Mouse (Mus musculus) liver, embryonic 15.5 days (tissue): ENCODE results near the gene Erc1. TPM values are rescaled to one million over a fixed set of nuclear protein-coding genes. Genes with fewer than 3 reads are reported as not detected.
"Not testable (repeated sequence)": the region's sequence is repeated elsewhere in the genome, so short reads cannot be mapped to it uniquely, and the experiment has no call there.

Source experiments
- ATAC-seq: fragments of 200-750 bp; cut with Nextera tagmentation; 2 replicates; pipeline ENCODE4 v1.8.0; 2017; ENCODE audit warnings: moderate number of reproducible peaks, mild to moderate bottlenecking, moderate library complexity; ENCODE audit not compliant: insufficient read depth
- H3K27ac ChIP-seq: fragments of 300-500 bp; sonication (generic); replicated peaks from 2 replicates; pipeline ENCODE4 v1.5.1; 2015; ENCODE audit warnings: mild to moderate bottlenecking, inconsistent platforms
- H3K27me3 ChIP-seq: fragments of 300-500 bp; sonication (generic); 2 replicates; pipeline ENCODE4 v1.6.1; 2015; ENCODE audit warnings: mild to moderate bottlenecking, inconsistent platforms
- H3K36me3 ChIP-seq: fragments of 300-500 bp; sonication (generic); replicated peaks from 2 replicates; pipeline ENCODE4 v1.6.1; 2015; ENCODE audit warnings: moderate library complexity, mild to moderate bottlenecking, inconsistent platforms
- H3K4me1 ChIP-seq: fragments of 300-500 bp; sonication (generic); replicated peaks from 2 replicates; pipeline ENCODE4 v1.6.1; 2015; ENCODE audit warnings: inconsistent platforms
- H3K4me2 ChIP-seq: fragments of 300-500 bp; sonication (generic); 2 replicates; pipeline ENCODE4 v1.6.1; 2015; ENCODE audit warnings: moderate library complexity, mild to moderate bottlenecking, inconsistent platforms
- H3K4me3 ChIP-seq: fragments of 300-500 bp; sonication (generic); replicated peaks from 2 replicates; pipeline ENCODE4 v1.5.1; 2015; ENCODE audit warnings: mild to moderate bottlenecking, inconsistent platforms
- H3K9ac ChIP-seq: fragments of 300-500 bp; sonication (generic); 2 replicates; pipeline ENCODE4 v1.6.1; 2015; ENCODE audit warnings: moderate library complexity, mild to moderate bottlenecking, inconsistent platforms
- H3K9me3 ChIP-seq: fragments of 300-500 bp; sonication (generic); replicated peaks from 2 replicates; pipeline ENCODE4 v1.6.1; 2016; ENCODE audit warnings: inconsistent platforms
- WGBS: fragments of 180-500 bp; shearing (Covaris S2); methylation state at CpG from one replicate; pipeline ENCODE4 v1.1.7; 2015; ENCODE audit warnings: mixed read lengths; ENCODE audit not compliant: insufficient replicate concordance; 5-methylcytosine and 5-hydroxymethylcytosine counted together
- polyA plus RNA-seq: library from polyadenylated mRNA; unstranded; fragments of >200 nt; fragmentation: Nextera tagmentation; extraction: Ambion mirVana; gene quantifications from 2 replicates; pipeline ENCODE4 v1.2.1, GENCODE M21; 2015

The Erc1 gene
- polyA plus RNA-seq, 1 experiment from 2014 or later = 3.0 TPM

DNA sequence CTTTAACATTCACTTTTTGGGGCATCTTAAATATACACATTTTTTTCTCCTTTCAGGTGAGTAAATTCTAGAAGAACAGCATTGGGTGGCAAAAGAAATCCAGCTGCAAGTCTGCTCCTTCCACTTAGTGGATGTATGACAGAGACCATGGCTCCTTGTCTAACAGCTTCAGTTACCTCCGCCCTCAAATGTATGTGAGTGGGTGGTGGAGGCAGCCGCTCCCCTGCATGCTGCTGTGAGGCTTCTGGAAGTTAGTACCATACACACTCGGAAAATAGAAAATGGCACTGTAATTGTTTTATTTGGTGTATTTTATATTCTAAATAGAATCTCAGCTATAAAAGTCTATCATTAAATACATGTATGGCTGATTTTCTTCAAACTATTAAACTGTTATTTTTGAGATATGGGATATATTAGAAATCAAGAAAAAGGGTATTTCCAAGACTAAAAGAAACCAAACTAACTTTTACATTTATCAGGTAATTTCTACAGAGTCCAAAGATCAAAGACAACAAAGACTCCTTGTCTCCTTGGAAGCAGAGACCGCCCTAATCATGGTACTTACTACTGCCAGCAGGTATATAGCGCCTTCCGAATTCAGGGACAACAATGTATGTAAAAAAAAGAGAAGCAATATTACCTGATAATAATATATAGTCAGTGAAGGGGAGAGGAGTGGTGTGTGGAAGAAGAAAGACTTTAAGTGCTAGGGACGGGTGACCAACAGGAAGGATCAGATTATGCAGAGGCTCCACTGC, 190.4 kb downstream of the Erc1 start:
- Histone ChIP-seq H3K9me3 (no peaks in the 10 kb centered on the region), H3K4me3 (no peak overlapping the region), H3K4me2 (no peak overlapping the region), H3K4me1 (no peaks in the 10 kb centered on the region), H3K36me3 (no peaks in the 10 kb centered on the region), H3K27me3 (no peaks in the 10 kb centered on the region), H3K27ac (no peak overlapping the region), H3K9ac (no peak overlapping the region)
- WGBS = 71% methylated on average over 7 of the region's 7 CpGs
- no peak for ATAC-seq

GRCm38 (mm10) chr6:119654777-119655176, 193.2 kb downstream of the Erc1 start:
- H3K4me2 ChIP-seq, H3K9ac ChIP-seq, H3K9me3 ChIP-seq, H3K36me3 ChIP-seq, ATAC-seq, H3K4me1 ChIP-seq, H3K27ac ChIP-seq, H3K4me3 ChIP-seq, H3K27me3 ChIP-seq: not testable (repeated sequence)
- WGBS = 70% methylated on average over 2 of the region's 2 CpGs

DNA sequence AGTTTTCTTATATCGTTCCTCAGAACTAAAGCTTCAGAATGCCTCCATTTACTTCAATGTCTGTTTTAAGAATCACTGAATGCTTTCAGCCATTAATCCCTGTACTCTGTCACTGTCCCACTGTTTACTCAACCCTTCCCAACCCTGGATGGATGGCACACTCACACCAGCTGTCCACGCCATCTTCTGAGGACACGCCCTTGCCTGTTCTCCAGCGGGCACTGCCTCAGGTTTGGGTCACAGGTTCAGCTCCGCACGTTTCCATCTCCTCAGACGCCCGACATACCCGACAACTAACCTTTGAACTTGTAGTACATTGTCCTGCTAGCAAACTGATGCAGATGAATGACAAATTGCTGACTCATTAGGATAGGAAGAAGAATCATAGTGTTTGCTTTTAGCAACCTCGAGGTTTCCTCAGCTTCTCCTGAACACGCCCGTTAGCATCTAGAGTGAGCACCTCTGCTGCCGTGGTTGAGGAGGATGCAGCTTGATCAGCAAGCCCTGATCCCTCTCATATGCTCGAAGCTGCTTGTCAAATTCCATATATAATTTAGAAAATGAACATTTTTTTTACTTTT, 204.0 kb downstream of the Erc1 start:
- H3K4me2 ChIP-seq = no peak overlapping the region

GRCm38 (mm10) chr6:119643178-119643728, 204.7 kb downstream of the Erc1 start:
- no peak overlapping the region for H3K4me2 ChIP-seq
- ATAC-seq = no peak
- H3K9me3 ChIP-seq = no peaks in the 10 kb centered on the region
- no peak overlapping the region for H3K27ac ChIP-seq
- H3K4me1 ChIP-seq = 0 out of 2 replicates have a peak, but pooled peaks cover 6% of the 10 kb centered on the region
- no peak overlapping the region for H3K4me3 ChIP-seq
- 77% methylated on average over 7 of the region's 7 CpGs for WGBS
- H3K36me3 ChIP-seq = no peaks in the 10 kb centered on the region
- H3K27me3 ChIP-seq = no peaks in the 10 kb centered on the region
- H3K9ac ChIP-seq = no peak overlapping the region

More for the DNA sequence above, 204.0 kb downstream of the Erc1 start:
- Histone ChIP-seq H3K36me3 (no peaks in the 10 kb centered on the region), H3K27ac (no peak overlapping the region), H3K27me3 (no peaks in the 10 kb centered on the region), H3K9me3 (no peaks in the 10 kb centered on the region), H3K4me1 (0 out of 2 replicates have a peak, but pooled peaks cover 6% of the 10 kb centered on the region), H3K9ac (no peak overlapping the region), H3K4me3 (no peak overlapping the region)
- no peak for ATAC-seq
- 66% methylated on average over 14 of the region's 14 CpGs for WGBS

DNA sequence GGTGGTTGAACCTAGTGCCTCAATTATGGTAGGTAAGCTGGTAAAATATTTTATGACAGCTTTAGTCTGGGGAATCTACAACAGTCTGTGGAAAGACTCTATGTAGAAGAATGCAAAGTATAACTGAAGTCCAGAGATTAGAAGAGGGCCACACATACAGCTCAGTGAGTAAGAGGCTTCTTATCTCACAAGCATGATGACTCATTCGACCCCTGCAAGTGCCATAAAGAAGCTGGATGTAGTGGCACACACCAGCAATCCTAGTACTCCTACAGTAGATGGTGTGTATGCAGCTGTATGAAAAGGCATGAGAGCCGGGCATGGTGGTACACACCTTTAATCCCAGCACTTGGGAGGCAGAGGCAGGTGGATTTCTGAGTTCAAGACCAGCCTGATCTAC, 205.2 kb downstream of the Erc1 start:
- Histone ChIP-seq H3K4me2 (no peak overlapping the region), H3K4me1 (0 out of 2 replicates have a peak, but pooled peaks cover 6% of the 10 kb centered on the region), H3K9me3 (no peaks in the 10 kb centered on the region), H3K27ac (no peak overlapping the region), H3K9ac (no peak overlapping the region), H3K4me3 (no peak overlapping the region), H3K27me3 (no peaks in the 10 kb centered on the region), H3K36me3 (no peaks in the 10 kb centered on the region)
- ATAC-seq = no peak
- WGBS = 34% methylated on average over 2 of the region's 2 CpGs

- Histone ChIP-seq H3K27ac (no peak overlapping the region), H3K4me2 (no peak overlapping the region), H3K36me3 (no peaks in the 10 kb centered on the region), H3K4me1 (no peaks in the 10 kb centered on the region), H3K9me3 (no peaks in the 10 kb centered on the region), H3K4me3 (no peak overlapping the region), H3K9ac (no peak overlapping the region), H3K27me3 (no peaks in the 10 kb centered on the region)
- ATAC-seq = no peak
- WGBS = 30% methylated on average over 2 of the region's 2 CpGs
These were observed 212.3 kb downstream of the Erc1 start for GRCm38 (mm10) chr6:119635629-119636028.

DNA sequence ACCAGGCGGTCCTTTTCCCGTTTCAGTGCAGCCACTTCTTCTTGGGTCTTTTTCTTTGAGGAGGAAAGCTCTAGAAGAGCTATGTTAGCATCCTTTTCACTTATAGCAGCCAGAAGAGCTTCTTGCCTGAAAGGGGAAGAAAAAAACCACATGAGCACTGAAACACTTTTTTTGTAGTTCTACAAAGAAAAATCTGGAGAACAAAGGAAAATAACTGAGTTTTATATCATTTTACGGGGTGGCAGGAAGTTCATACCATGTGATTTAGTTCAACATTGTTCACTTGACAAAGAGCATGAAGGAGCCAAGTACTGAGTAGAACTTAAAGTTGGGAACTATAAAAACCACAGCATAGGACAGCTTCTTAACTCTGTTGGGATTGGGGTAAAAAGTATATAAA, 217.3 kb downstream of the Erc1 start:
- no peak overlapping the region for H3K4me3 ChIP-seq
- 60% methylated on average over 3 of the region's 3 CpGs for WGBS

DNA sequence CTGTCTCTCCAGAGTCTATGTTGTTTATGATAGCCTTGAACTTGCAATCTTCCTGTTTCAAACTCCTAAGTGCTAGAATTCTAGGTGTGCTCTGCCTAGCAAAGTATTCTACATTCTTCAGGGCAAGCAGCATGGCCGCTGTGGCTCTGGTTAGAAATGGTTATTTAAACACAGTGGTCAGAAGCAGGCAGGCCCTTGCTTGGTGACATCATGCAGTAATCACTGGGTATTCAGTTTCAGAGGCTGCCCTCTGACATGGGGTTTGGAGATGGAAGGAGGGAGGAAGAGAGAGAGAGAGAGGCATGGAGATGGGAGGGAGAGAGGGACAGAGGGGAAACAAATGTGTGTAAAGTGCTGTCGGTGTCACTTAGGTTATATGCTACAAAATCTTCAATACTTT, 246.6 kb downstream of the Erc1 start:
- Histone ChIP-seq H3K9ac (no peak overlapping the region), H3K36me3 (no peaks in the 10 kb centered on the region), H3K4me3 (no peak overlapping the region), H3K27me3 (no peaks in the 10 kb centered on the region), H3K27ac (no peak overlapping the region), H3K4me1 (no peaks in the 10 kb centered on the region), H3K9me3 (no peaks in the 10 kb centered on the region), H3K4me2 (no peak overlapping the region)
- WGBS = 67% methylated on average over 2 of the region's 2 CpGs
- no peak for ATAC-seq

More for the DNA sequence above, 217.3 kb downstream of the Erc1 start:
- no peak overlapping the region for H3K27ac ChIP-seq
- no peaks in the 10 kb centered on the region for H3K9me3 ChIP-seq
- H3K27me3 ChIP-seq = no peaks in the 10 kb centered on the region
- no peaks in the 10 kb centered on the region for H3K36me3 ChIP-seq
- no peaks in the 10 kb centered on the region for H3K4me1 ChIP-seq
- H3K4me2 ChIP-seq = no peak overlapping the region
- no peak for ATAC-seq
- H3K9ac ChIP-seq = no peak overlapping the region

GRCm38 (mm10) chr6:119595440-119595839, 252.5 kb downstream of the Erc1 start:
- H3K9me3 ChIP-seq = no peaks in the 10 kb centered on the region
- no peak overlapping the region for H3K4me3 ChIP-seq
- no peaks in the 10 kb centered on the region for H3K4me1 ChIP-seq
- WGBS = 68% methylated on average over 4 of the region's 4 CpGs
- no peak overlapping the region for H3K9ac ChIP-seq
- no peak overlapping the region for H3K27ac ChIP-seq
- no peak for ATAC-seq
- no peaks in the 10 kb centered on the region for H3K27me3 ChIP-seq
- no peaks in the 10 kb centered on the region for H3K36me3 ChIP-seq
- H3K4me2 ChIP-seq = no peak overlapping the region

GRCm38 (mm10) chr6:119590872-119591271, 257.1 kb downstream of the Erc1 start:
- no peak overlapping the region for H3K9ac ChIP-seq
- H3K36me3 ChIP-seq = no peaks in the 10 kb centered on the region
- H3K4me2 ChIP-seq = no peak overlapping the region
- ATAC-seq = no peak
- H3K4me3 ChIP-seq = no peak overlapping the region
- H3K27me3 ChIP-seq = no peaks in the 10 kb centered on the region
- peaks cover 3% of the 10 kb centered on the region; the same call in 1 of the 2 replicates for H3K4me1 ChIP-seq
- H3K9me3 ChIP-seq = no peaks in the 10 kb centered on the region
- H3K27ac ChIP-seq = no peak overlapping the region
- 85% methylated on average over 2 of the region's 2 CpGs for WGBS

DNA sequence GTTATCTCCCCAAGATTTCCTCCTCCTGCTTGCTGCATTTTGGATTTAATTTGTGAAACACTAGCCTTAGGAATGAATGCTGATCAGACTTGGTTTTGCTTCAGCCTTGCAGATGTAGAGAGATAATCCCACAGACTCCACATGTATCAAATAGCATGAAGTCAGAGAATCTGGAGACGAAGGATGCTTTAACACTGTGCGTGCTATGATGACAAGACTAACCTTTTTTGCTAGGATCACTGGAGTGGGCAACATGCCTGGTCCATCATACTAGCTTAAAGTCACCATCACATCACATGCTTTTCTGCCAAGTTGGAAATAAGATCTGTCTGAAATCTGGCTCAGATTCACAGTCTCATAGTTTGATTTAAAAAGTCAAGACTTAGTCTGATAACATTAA, 260.1 kb downstream of the Erc1 start:
- H3K27me3 ChIP-seq = no peaks in the 10 kb centered on the region
- H3K4me2 ChIP-seq = no peak overlapping the region
- 72% methylated on average over 2 of the region's 2 CpGs for WGBS
- H3K4me3 ChIP-seq = no peak overlapping the region
- H3K36me3 ChIP-seq = no peaks in the 10 kb centered on the region
- H3K9me3 ChIP-seq = no peaks in the 10 kb centered on the region
- no peak overlapping the region for H3K27ac ChIP-seq
- H3K9ac ChIP-seq = no peak overlapping the region
- no peak for ATAC-seq
- H3K4me1 ChIP-seq = peaks cover 3% of the 10 kb centered on the region; the same call in 1 of the 2 replicates
